11 mouse cellular contexts compared by ENCODE assay signal in the genomic region with DNA sequence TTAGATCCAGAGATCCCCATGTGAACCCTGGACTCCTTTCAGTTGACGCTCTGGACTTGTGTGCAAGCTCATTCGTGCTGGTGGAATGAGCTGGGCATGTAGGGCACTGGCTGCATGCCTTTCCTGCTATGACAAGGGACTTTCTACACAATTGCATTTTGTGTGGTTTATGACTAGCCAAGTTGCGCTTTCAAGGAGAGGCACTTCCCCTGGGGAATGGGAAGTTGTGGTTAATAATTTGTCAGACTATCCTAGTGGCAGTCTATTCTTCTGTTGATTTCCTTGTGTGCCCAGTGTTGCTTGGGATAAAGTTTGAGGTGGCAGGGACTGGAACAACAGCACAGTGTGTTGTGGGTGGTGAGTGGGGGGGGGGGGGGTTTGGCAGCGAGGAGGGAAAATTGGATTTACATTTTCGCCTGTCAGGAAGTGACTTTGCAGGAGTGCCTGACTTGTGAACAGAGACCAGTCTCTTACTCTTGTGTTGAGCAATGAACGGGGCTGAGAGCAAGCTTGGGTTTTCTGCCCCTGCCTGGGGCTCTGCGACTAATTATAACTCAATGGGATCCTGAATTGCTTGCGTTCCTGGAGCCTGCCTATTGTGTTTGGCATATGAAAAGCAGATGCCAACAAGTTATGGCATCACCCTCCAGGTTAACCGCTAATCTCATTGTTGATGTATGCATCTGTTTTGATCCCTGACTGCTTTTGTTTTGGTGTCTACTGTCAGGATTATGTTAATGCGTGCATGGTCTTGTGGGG. TPM values are rescaled to one million over a fixed set of nuclear protein-coding genes. Genes with fewer than 3 reads are reported as not detected.
DNase-seq lines count a peak whose midpoint lies in the region; ATAC-seq and TF ChIP-seq lines count a peak whose summit lies in the region.
"Had no signal": no experiment of that assay in that cellular context is flagged by ENCODE, and none has a peak within 500 bp of the region (broad histone marks: within the 10 kb centered on the region; RNA-seq: fewer than 3 reads in every experiment).

No protein-coding gene starts in this region.

- peak overlapping the region; percentile 19 for H3K4me3 ChIP-seq in thymus, adult 2 months (ENCODE audit: control insufficient read depth, insufficient read depth, low read length)
- no peak overlapping the region for H3K4me3 ChIP-seq in heart, postnatal 0 days (ENCODE audit: low read depth, low read length)
- no peak overlapping the region for H3K4me3 ChIP-seq in liver, embryonic 15.5 days (replicated peaks)
- no peak overlapping the region for H3K4me3 ChIP-seq in hindbrain, embryonic 13.5 days
- H3K4me3 ChIP-seq: neural tube, embryonic 13.5 days had no signal

- TF ChIP-seq CTCF in thymus, adult 2 months (IDR thresholded peaks at IDR 0.05; ENCODE audit: borderline replicate concordance, control insufficient read depth, extremely low read depth, insufficient read depth, low read length, poor library complexity) = no peak
- no peak for TF ChIP-seq CTCF in heart, postnatal 0 days (IDR thresholded peaks at IDR 0.05; ENCODE audit: low read depth)

- TF ChIP-seq POLR2A in thymus, adult 2 months (IDR thresholded peaks at IDR 0.05; ENCODE audit: control insufficient read depth, extremely low read depth, insufficient read depth, low read length, poor library complexity) = no peak

- H3K4me1 ChIP-seq in thymus, adult 2 months (replicated peaks; ENCODE audit: control insufficient read depth, insufficient read depth, low read length) = peaks cover 60% of the 10 kb centered on the region
- H3K4me1 ChIP-seq in heart, postnatal 0 days (ENCODE audit: control insufficient read depth, insufficient read depth) = peaks cover 32% of the 10 kb centered on the region
- H3K4me1 ChIP-seq in liver, embryonic 15.5 days (replicated peaks) = peaks cover 57% of the 10 kb centered on the region
- H3K4me1 ChIP-seq in hindbrain, embryonic 13.5 days (replicated peaks) = peaks cover 24% of the 10 kb centered on the region

- WGBS in thymus, adult 2 months = 64% methylated on average over 10 of the region's 10 CpGs
- 27% methylated on average over 10 of the region's 10 CpGs for WGBS in heart, postnatal 0 days
- WGBS in liver, embryonic 15.5 days (ENCODE audit: insufficient replicate concordance) = 35% methylated on average over 10 of the region's 10 CpGs
- WGBS in hindbrain, embryonic 13.5 days = 37% methylated on average over 10 of the region's 10 CpGs

- no peak overlapping the region for H3K9ac ChIP-seq in heart, postnatal 0 days (replicated peaks; ENCODE audit: low read depth, low read length)
- no peak overlapping the region for H3K9ac ChIP-seq in liver, embryonic 15.5 days
- H3K9ac ChIP-seq in hindbrain, embryonic 13.5 days = no peak overlapping the region
- H3K9ac ChIP-seq: neural tube, embryonic 13.5 days had no signal

- peak overlapping the region; percentile 96 for H3K27ac ChIP-seq in thymus, adult 2 months (ENCODE audit: control insufficient read depth, insufficient read depth, low read length)
- H3K27ac ChIP-seq in heart, postnatal 0 days (ENCODE audit: low read depth) = peak overlapping the region; percentile 65
- peak overlapping the region; percentile 55; the same call in 1 of the 2 replicates for H3K27ac ChIP-seq in liver, embryonic 15.5 days (replicated peaks)
- no peak overlapping the region for H3K27ac ChIP-seq in hindbrain, embryonic 13.5 days
- H3K27ac ChIP-seq: neural tube, embryonic 13.5 days had no signal

- no peaks in the 10 kb centered on the region for H3K36me3 ChIP-seq in thymus, adult 2 months (ENCODE audit: control insufficient read depth, insufficient read depth, low read length)
- no peaks in the 10 kb centered on the region for H3K36me3 ChIP-seq in heart, postnatal 0 days (replicated peaks; ENCODE audit: control insufficient read depth, insufficient read depth, low read length)
- peaks cover 5% of the 10 kb centered on the region; the same call in 1 of the 2 replicates for H3K36me3 ChIP-seq in liver, embryonic 15.5 days (replicated peaks)
- H3K36me3 ChIP-seq in hindbrain, embryonic 13.5 days = no peaks in the 10 kb centered on the region
- H3K36me3 ChIP-seq: neural tube, embryonic 13.5 days had no signal

- no peaks in the 10 kb centered on the region for H3K27me3 ChIP-seq in thymus, adult 2 months (ENCODE audit: control insufficient read depth, insufficient read depth, low read length)
- H3K27me3 ChIP-seq in heart, postnatal 0 days (ENCODE audit: control insufficient read depth, insufficient read depth, low read length) = no peaks in the 10 kb centered on the region
- 0 out of 2 replicates have a peak, but pooled peaks cover 5% of the 10 kb centered on the region for H3K27me3 ChIP-seq in liver, embryonic 15.5 days
- H3K27me3 ChIP-seq in hindbrain, embryonic 13.5 days = peaks cover 14% of the 10 kb centered on the region
- H3K27me3 ChIP-seq: neural tube, embryonic 13.5 days had no signal

- peak; percentile 66 for ATAC-seq in heart, postnatal 0 days (ENCODE audit: insufficient read depth, low read depth)
- no peak for ATAC-seq in liver, embryonic 15.5 days (ENCODE audit: insufficient read depth)
- no peak for ATAC-seq in hindbrain, embryonic 13.5 days (ENCODE audit: low FRiP score)

- intact Hi-C loops in gastrocnemius, postnatal 36 days (cut with DNase I) = no loop called here

- peak overlapping the region; percentile 27; the same call in 1 of the 2 replicates for H3K4me2 ChIP-seq in heart, postnatal 0 days (ENCODE audit: low read depth, low read length)
- peak overlapping the region; percentile 8; the same call in 1 of the 2 replicates for H3K4me2 ChIP-seq in liver, embryonic 15.5 days
- no peak overlapping the region for H3K4me2 ChIP-seq in hindbrain, embryonic 13.5 days
- H3K4me2 ChIP-seq: neural tube, embryonic 13.5 days had no signal

- DNase-seq in thymus, adult 2 months = no peak
- no peak for DNase-seq in thymus, postnatal 25 days
- DNase-seq in heart, postnatal 0 days (ENCODE audit: low spot score) = peak; percentile 53
- peak; percentile 56 for DNase-seq in yolk sac, embryonic 10.5 days (ENCODE audit: low spot score)
- DNase-seq in adrenal gland, postnatal 36 days = no peak
- no peak for DNase-seq in gastrocnemius, postnatal 36 days
- DNase-seq: adrenal gland, postnatal 10 days had no signal

- no peak for TF ChIP-seq EP300 in heart, postnatal 0 days (IDR thresholded peaks at IDR 0.05; ENCODE audit: low read depth)

- no peaks in the 10 kb centered on the region for H3K9me3 ChIP-seq in heart, postnatal 0 days (replicated peaks; ENCODE audit: control insufficient read depth, low read length)
- no peaks in the 10 kb centered on the region for H3K9me3 ChIP-seq in liver, embryonic 15.5 days (replicated peaks)
- H3K9me3 ChIP-seq in hindbrain, embryonic 13.5 days = no peaks in the 10 kb centered on the region
- H3K9me3 ChIP-seq: neural tube, embryonic 13.5 days had no signal

RNA-seq across cellular contexts. Expression of a gene that starts 3.8 kb away (rescaled TPM):
- polyA plus RNA-seq in thymus, adult 2 months (2012; rRNA removed) = 23.0 and 59.4 TPM in 2 replicates
- total RNA-seq in heart, postnatal 0 days (2014; rRNA removed; ENCODE audit: low replicate concordance) = 1.6 and 2.1 TPM in 2 replicates
- 0.83 and 1.2 TPM in 2 replicates for polyA plus RNA-seq in heart, postnatal 0 days (2015; fragmentation: Nextera tagmentation; extraction: Ambion mirVana)
- polyA plus RNA-seq in liver, embryonic 15.5 days (2015; fragmentation: Nextera tagmentation; extraction: Ambion mirVana) = 1.8 and 1.9 TPM in 2 replicates
- total RNA-seq in adrenal gland, postnatal 36 days (2021) = under 1 TPM; 0.46 to 0.93 TPM
- 1 to 10 TPM; 2.5 to 2.7 TPM for total RNA-seq in gastrocnemius, postnatal 36 days (2021)
- 0.39 and 0.54 TPM in 2 replicates for polyA plus RNA-seq in hindbrain, embryonic 13.5 days (2015; fragmentation: Nextera tagmentation; extraction: Ambion mirVana)

RNA-seq across cellular contexts. Expression of a gene that starts 26.0 kb away (rescaled TPM):
- not detected in 2 replicates for polyA plus RNA-seq in thymus, adult 2 months (2012; rRNA removed)
- total RNA-seq in heart, postnatal 0 days (2014; rRNA removed; ENCODE audit: low replicate concordance) = not detected in 2 replicates
- not detected in 2 replicates for polyA plus RNA-seq in heart, postnatal 0 days (2015; fragmentation: Nextera tagmentation; extraction: Ambion mirVana)
- polyA plus RNA-seq in liver, embryonic 15.5 days (2015; fragmentation: Nextera tagmentation; extraction: Ambion mirVana) = not detected in 2 replicates
- total RNA-seq in adrenal gland, postnatal 36 days (2021) = not detected
- not detected for total RNA-seq in gastrocnemius, postnatal 36 days (2021)
- polyA plus RNA-seq in hindbrain, embryonic 13.5 days (2015; fragmentation: Nextera tagmentation; extraction: Ambion mirVana) = not detected in 2 replicates
- total RNA-seq: adrenal gland, postnatal 10 days; gastrocnemius, adult 8-10 months had no signal
- polyA plus RNA-seq: neural tube, embryonic 13.5 days had no signal

RNA-seq across cellular contexts. Expression of a gene that starts 33.0 kb away (rescaled TPM):
- 0.96 and 6.1 TPM in 2 replicates for polyA plus RNA-seq in thymus, adult 2 months (2012; rRNA removed)
- total RNA-seq in heart, postnatal 0 days (2014; rRNA removed; ENCODE audit: low replicate concordance) = not detected in 2 replicates
- not detected in 2 replicates for polyA plus RNA-seq in heart, postnatal 0 days (2015; fragmentation: Nextera tagmentation; extraction: Ambion mirVana)
- not detected in 2 replicates for polyA plus RNA-seq in liver, embryonic 15.5 days (2015; fragmentation: Nextera tagmentation; extraction: Ambion mirVana)
- not detected for total RNA-seq in adrenal gland, postnatal 36 days (2021)
- total RNA-seq in gastrocnemius, postnatal 36 days (2021) = not detected
- not detected in 2 replicates for polyA plus RNA-seq in hindbrain, embryonic 13.5 days (2015; fragmentation: Nextera tagmentation; extraction: Ambion mirVana)
- total RNA-seq: adrenal gland, postnatal 10 days; gastrocnemius, adult 8-10 months had no signal

RNA-seq across cellular contexts. Expression of a gene that starts 42.7 kb away (rescaled TPM):
- polyA plus RNA-seq in thymus, adult 2 months (2012; rRNA removed) = 0.50 and 7.0 TPM in 2 replicates
- not detected in 2 replicates for total RNA-seq in heart, postnatal 0 days (2014; rRNA removed; ENCODE audit: low replicate concordance)
- polyA plus RNA-seq in heart, postnatal 0 days (2015; fragmentation: Nextera tagmentation; extraction: Ambion mirVana) = not detected in 2 replicates
- not detected in 2 replicates for polyA plus RNA-seq in liver, embryonic 15.5 days (2015; fragmentation: Nextera tagmentation; extraction: Ambion mirVana)
- not detected for total RNA-seq in adrenal gland, postnatal 36 days (2021)
- not detected for total RNA-seq in gastrocnemius, postnatal 36 days (2021)
- not detected in 2 replicates for polyA plus RNA-seq in hindbrain, embryonic 13.5 days (2015; fragmentation: Nextera tagmentation; extraction: Ambion mirVana)
- total RNA-seq: adrenal gland, postnatal 10 days; gastrocnemius, adult 8-10 months had no signal
- polyA plus RNA-seq: neural tube, embryonic 13.5 days had no signal

RNA-seq across cellular contexts. Expression of a gene that starts 48.0 kb away (rescaled TPM):
- polyA plus RNA-seq in thymus, adult 2 months (2012; rRNA removed) = not detected in 2 replicates
- total RNA-seq in heart, postnatal 0 days (2014; rRNA removed; ENCODE audit: low replicate concordance) = not detected in 2 replicates
- polyA plus RNA-seq in heart, postnatal 0 days (2015; fragmentation: Nextera tagmentation; extraction: Ambion mirVana) = not detected in 2 replicates
- not detected in 2 replicates for polyA plus RNA-seq in liver, embryonic 15.5 days (2015; fragmentation: Nextera tagmentation; extraction: Ambion mirVana)
- not detected for total RNA-seq in adrenal gland, postnatal 36 days (2021)
- not detected for total RNA-seq in gastrocnemius, postnatal 36 days (2021)
- not detected in 2 replicates for polyA plus RNA-seq in hindbrain, embryonic 13.5 days (2015; fragmentation: Nextera tagmentation; extraction: Ambion mirVana)
- total RNA-seq: adrenal gland, postnatal 10 days; gastrocnemius, adult 8-10 months had no signal
- polyA plus RNA-seq: neural tube, embryonic 13.5 days had no signal

Comparison
In these comparisons a context has a peak if more than half of its experiments do, and no peak if none do; other contexts are left out.
1. DNase-seq: peak in heart, postnatal 0 days (single experiment) and yolk sac, embryonic 10.5 days (single experiment); none in thymus, adult 2 months (single experiment), thymus, postnatal 25 days (single experiment), adrenal gland, postnatal 36 days (0 of 2) and gastrocnemius, postnatal 36 days (0 of 2).